26 mouse cellular contexts compared by ENCODE assay signal in genomic region chr10:105793776-105794552, GRCm38 (mm10). TPM values are rescaled to one million over a fixed set of nuclear protein-coding genes. Genes with fewer than 3 reads are reported as not detected.
DNase-seq lines count a peak whose midpoint lies in the region; ATAC-seq and TF ChIP-seq lines count a peak whose summit lies in the region.
"Had no signal": no experiment of that assay in that cellular context is flagged by ENCODE, and none has a peak within 500 bp of the region (broad histone marks: within the 10 kb centered on the region; RNA-seq: fewer than 3 reads in every experiment).

No protein-coding gene starts in this region.

- no peak for ATAC-seq in heart, embryonic 13.5 days (ENCODE audit: extremely low read depth, insufficient number of reproducible peaks, low FRiP score, low TSS enrichment)
- ATAC-seq in heart, embryonic 12.5 days (ENCODE audit: insufficient number of reproducible peaks, low FRiP score): no peak
- peak; percentile 85 for ATAC-seq in lung, embryonic 14.5 days (ENCODE audit: insufficient read depth)
- ATAC-seq in stomach, postnatal 0 days (ENCODE audit: low FRiP score, low TSS enrichment): peak; percentile 70
- no peak for ATAC-seq in hindbrain, embryonic 11.5 days (ENCODE audit: low FRiP score)
- ATAC-seq in hindbrain, embryonic 13.5 days (ENCODE audit: low FRiP score): no peak
- ATAC-seq: forebrain, embryonic 13.5 days; inflammation-experienced regulatory T-cells, adult 6 months; midbrain, embryonic 15.5 days had no signal

- 63% methylated on average over 15 of the region's 15 CpGs for whole genome bisulfite sequencing in heart, embryonic 13.5 days
- 70% methylated on average over 15 of the region's 15 CpGs for WGBS in heart, embryonic 12.5 days
- 16% methylated on average over 15 of the region's 15 CpGs for WGBS in lung, embryonic 14.5 days
- WGBS in lung, adult 2 months: 35% methylated on average over 15 of the region's 15 CpGs
- WGBS in stomach, postnatal 0 days: 20% methylated on average over 15 of the region's 15 CpGs
- WGBS in hindbrain, embryonic 11.5 days: 74% methylated on average over 15 of the region's 15 CpGs
- 85% methylated on average over 15 of the region's 15 CpGs for WGBS in hindbrain, embryonic 13.5 days

- no peak for TF ChIP-seq CTCF in lung, embryonic 14.5 days (IDR thresholded peaks at IDR 0.05; ENCODE audit: low read depth)
- TF ChIP-seq CTCF in lung, adult 2 months (IDR thresholded peaks at IDR 0.05; ENCODE audit: insufficient read depth, low read length): no peak
- no peak for TF ChIP-seq CTCF in stomach, postnatal 0 days (IDR thresholded peaks at IDR 0.05; ENCODE audit: low read depth)

- H3K4me2 ChIP-seq in heart, embryonic 13.5 days: no peak overlapping the region
- no peak overlapping the region for H3K4me2 ChIP-seq in heart, embryonic 12.5 days
- peak overlapping the region; percentile 10; the same call in 1 of the 2 replicates for H3K4me2 ChIP-seq in lung, embryonic 14.5 days
- 0 out of 2 replicates have a peak overlapping the region, but pooled peaks have one; percentile 14 for H3K4me2 ChIP-seq in stomach, postnatal 0 days (replicated peaks; ENCODE audit: low read depth)
- no peak overlapping the region for H3K4me2 ChIP-seq in hindbrain, embryonic 11.5 days (replicated peaks; ENCODE audit: low read depth, low read length)
- no peak overlapping the region for H3K4me2 ChIP-seq in hindbrain, embryonic 13.5 days
- H3K4me2 ChIP-seq: embryonic facial prominence, embryonic 12.5 days; forebrain, embryonic 13.5 days; hindbrain, embryonic 12.5 days; limb, embryonic 13.5 days; liver, embryonic 13.5 days; midbrain, embryonic 15.5 days; neural tube, embryonic 15.5 days had no signal

- H3K9me3 ChIP-seq in heart, embryonic 13.5 days: no peaks in the 10 kb centered on the region
- no peaks in the 10 kb centered on the region for H3K9me3 ChIP-seq in heart, embryonic 12.5 days (replicated peaks)
- no peaks in the 10 kb centered on the region for H3K9me3 ChIP-seq in lung, embryonic 14.5 days (ENCODE audit: low read depth, low read length)
- H3K9me3 ChIP-seq in stomach, postnatal 0 days (ENCODE audit: control insufficient read depth, low read length): no peaks in the 10 kb centered on the region
- no peaks in the 10 kb centered on the region for H3K9me3 ChIP-seq in hindbrain, embryonic 11.5 days (ENCODE audit: control insufficient read depth, low read length)
- H3K9me3 ChIP-seq in hindbrain, embryonic 13.5 days: no peaks in the 10 kb centered on the region
- H3K9me3 ChIP-seq: embryonic facial prominence, embryonic 12.5 days; forebrain, embryonic 13.5 days; hindbrain, embryonic 12.5 days; limb, embryonic 13.5 days; liver, embryonic 13.5 days; midbrain, embryonic 15.5 days; neural tube, embryonic 15.5 days had no signal

- peaks cover 20% of the 10 kb centered on the region for H3K36me3 ChIP-seq in heart, embryonic 13.5 days
- peaks cover 13% of the 10 kb centered on the region for H3K36me3 ChIP-seq in heart, embryonic 12.5 days
- H3K36me3 ChIP-seq in lung, embryonic 14.5 days (ENCODE audit: insufficient read depth): no peaks in the 10 kb centered on the region
- no peaks in the 10 kb centered on the region for H3K36me3 ChIP-seq in stomach, postnatal 0 days (ENCODE audit: control insufficient read depth, insufficient read depth, low read length)
- no peaks in the 10 kb centered on the region for H3K36me3 ChIP-seq in hindbrain, embryonic 11.5 days (ENCODE audit: control insufficient read depth, insufficient read depth, low read length)
- H3K36me3 ChIP-seq in hindbrain, embryonic 13.5 days: peaks cover 7% of the 10 kb centered on the region
- H3K36me3 ChIP-seq: embryonic facial prominence, embryonic 12.5 days; hindbrain, embryonic 12.5 days; midbrain, embryonic 15.5 days had no signal

- 0 out of 2 replicates have a peak, but pooled peaks cover 6% of the 10 kb centered on the region for H3K4me1 ChIP-seq in heart, embryonic 13.5 days
- H3K4me1 ChIP-seq in heart, embryonic 12.5 days (replicated peaks): no peaks in the 10 kb centered on the region
- no peaks in the 10 kb centered on the region for H3K4me1 ChIP-seq in lung, embryonic 14.5 days (ENCODE audit: insufficient read depth)
- H3K4me1 ChIP-seq in lung, adult 2 months (ENCODE audit: control insufficient read depth, insufficient read depth, low read length): no peaks in the 10 kb centered on the region; the same call in 1 of the 2 replicates
- H3K4me1 ChIP-seq in stomach, postnatal 0 days (replicated peaks; ENCODE audit: control insufficient read depth, insufficient read depth): no peaks in the 10 kb centered on the region
- no peaks in the 10 kb centered on the region for H3K4me1 ChIP-seq in hindbrain, embryonic 11.5 days (replicated peaks; ENCODE audit: control insufficient read depth, insufficient read depth, low read length)
- peaks cover 3% of the 10 kb centered on the region; the same call in 1 of the 2 replicates for H3K4me1 ChIP-seq in hindbrain, embryonic 13.5 days (replicated peaks)
- H3K4me1 ChIP-seq: embryonic facial prominence, embryonic 12.5 days; hindbrain, embryonic 12.5 days; liver, embryonic 13.5 days; neural tube, embryonic 15.5 days had no signal

- no peak overlapping the region for H3K4me3 ChIP-seq in heart, embryonic 13.5 days
- no peak overlapping the region for H3K4me3 ChIP-seq in heart, embryonic 12.5 days
- no peak overlapping the region for H3K4me3 ChIP-seq in lung, embryonic 14.5 days (ENCODE audit: low read depth, low read length)
- no peak overlapping the region for H3K4me3 ChIP-seq in lung, adult 2 months (replicated peaks; ENCODE audit: extremely low read depth, low read depth, low read length)
- H3K4me3 ChIP-seq in stomach, postnatal 0 days (ENCODE audit: low read depth, low read length): no peak overlapping the region
- H3K4me3 ChIP-seq in hindbrain, embryonic 11.5 days (ENCODE audit: low read depth, low read length): no peak overlapping the region
- H3K4me3 ChIP-seq in hindbrain, embryonic 13.5 days: no peak overlapping the region
- H3K4me3 ChIP-seq: embryonic facial prominence, embryonic 12.5 days; erythroblast, embryonic 14.5 days; forebrain, embryonic 13.5 days; hindbrain, embryonic 12.5 days; limb, embryonic 13.5 days; liver, embryonic 13.5 days; midbrain, embryonic 15.5 days; neural tube, embryonic 15.5 days had no signal

- no peak overlapping the region for H3K9ac ChIP-seq in heart, embryonic 13.5 days
- no peak overlapping the region for H3K9ac ChIP-seq in heart, embryonic 12.5 days
- no peak overlapping the region for H3K9ac ChIP-seq in lung, embryonic 14.5 days
- no peak overlapping the region for H3K9ac ChIP-seq in stomach, postnatal 0 days (ENCODE audit: low read length)
- no peak overlapping the region for H3K9ac ChIP-seq in hindbrain, embryonic 11.5 days (ENCODE audit: low read depth, low read length)
- no peak overlapping the region for H3K9ac ChIP-seq in hindbrain, embryonic 13.5 days
- H3K9ac ChIP-seq: embryonic facial prominence, embryonic 12.5 days; forebrain, embryonic 13.5 days; hindbrain, embryonic 12.5 days; limb, embryonic 13.5 days; liver, embryonic 13.5 days; midbrain, embryonic 15.5 days; neural tube, embryonic 15.5 days had no signal

- peak; percentile 85 for DNase-seq in lung, embryonic 14.5 days
- no peak for DNase-seq in lung, adult 2 months
- peak; percentile 18 for DNase-seq in lung, postnatal 14 days
- DNase-seq in stomach, postnatal 0 days (ENCODE audit: low spot score): no peak
- no peak for DNase-seq in hindbrain, embryonic 11.5 days (ENCODE audit: low spot score)
- DNase-seq: cerebellum, adult 2 months; cerebellum, postnatal 36 days; gastrocnemius, postnatal 10 days; heart, adult 18-20 months; kidney, postnatal 36 days; layer of hippocampus, adult 9-11 months; liver, embryonic 13.5 days; right cerebral cortex, postnatal 14 days; spleen, adult 18-20 months; thymus, postnatal 25 days had no signal

- no peak for TF ChIP-seq POLR2A in lung, adult 2 months (IDR thresholded peaks at IDR 0.05; ENCODE audit: borderline replicate concordance, extremely low read depth, low read depth, low read length)

- peak overlapping the region; percentile 33; the same call in 1 of the 2 replicates for H3K27ac ChIP-seq in heart, embryonic 13.5 days (replicated peaks)
- H3K27ac ChIP-seq in heart, embryonic 12.5 days (ENCODE audit: poor library complexity, severe bottlenecking): no peak overlapping the region
- peak overlapping the region; percentile 33; the same call in 1 of the 2 replicates for H3K27ac ChIP-seq in lung, embryonic 14.5 days (ENCODE audit: low read depth)
- peak overlapping the region; percentile 56 for H3K27ac ChIP-seq in stomach, postnatal 0 days (replicated peaks)
- H3K27ac ChIP-seq in hindbrain, embryonic 11.5 days (ENCODE audit: low read depth, low read length): no peak overlapping the region
- no peak overlapping the region for H3K27ac ChIP-seq in hindbrain, embryonic 13.5 days
- H3K27ac ChIP-seq: embryonic facial prominence, embryonic 12.5 days; forebrain, embryonic 13.5 days; hindbrain, embryonic 12.5 days; limb, embryonic 13.5 days; liver, embryonic 13.5 days; midbrain, embryonic 15.5 days; neural tube, embryonic 15.5 days had no signal

- no peak for TF ChIP-seq EP300 in stomach, postnatal 0 days (optimal IDR thresholded peaks at IDR 0.05)

- no peaks in the 10 kb centered on the region for H3K27me3 ChIP-seq in heart, embryonic 13.5 days (replicated peaks)
- no peaks in the 10 kb centered on the region for H3K27me3 ChIP-seq in heart, embryonic 12.5 days (replicated peaks)
- H3K27me3 ChIP-seq in lung, embryonic 14.5 days (ENCODE audit: insufficient read depth, low read length): peaks cover 5% of the 10 kb centered on the region; the same call in 1 of the 2 replicates
- no peaks in the 10 kb centered on the region for H3K27me3 ChIP-seq in stomach, postnatal 0 days (ENCODE audit: control insufficient read depth, insufficient read depth, low read length)
- no peaks in the 10 kb centered on the region for H3K27me3 ChIP-seq in hindbrain, embryonic 11.5 days (ENCODE audit: control insufficient read depth, insufficient read depth, low read length)
- H3K27me3 ChIP-seq in hindbrain, embryonic 13.5 days: no peaks in the 10 kb centered on the region
- H3K27me3 ChIP-seq: embryonic facial prominence, embryonic 12.5 days; forebrain, embryonic 13.5 days; hindbrain, embryonic 12.5 days; limb, embryonic 13.5 days; liver, embryonic 13.5 days; midbrain, embryonic 15.5 days; neural tube, embryonic 15.5 days had no signal

RNA-seq across cellular contexts. Expression of gene Ccdc59, which starts 46.9 kb away (rescaled TPM):
- 32.8 and 33.9 TPM in 2 replicates for polyA plus RNA-seq in heart, embryonic 13.5 days (2015; fragmentation: Nextera tagmentation; extraction: Ambion mirVana)
- polyA plus RNA-seq in heart, embryonic 12.5 days (2016; fragmentation: Nextera tagmentation; extraction: Ambion mirVana): 40.8 and 45.0 TPM in 2 replicates
- 52.4 and 59.2 TPM in 2 replicates for polyA plus RNA-seq in lung, embryonic 14.5 days (2014; fragmentation: Nextera tagmentation; extraction: Ambion mirVana)
- 5.1 and 5.9 TPM in 2 replicates for polyA plus RNA-seq in lung, adult 2 months (2012; rRNA removed)
- 37.3 and 38.5 TPM in 2 replicates for polyA plus RNA-seq in stomach, postnatal 0 days (2015; fragmentation: Nextera tagmentation; extraction: Ambion mirVana)
- 54.4 and 55.7 TPM in 2 replicates for polyA plus RNA-seq in hindbrain, embryonic 11.5 days (2014; fragmentation: Nextera tagmentation; extraction: Ambion mirVana)
- polyA plus RNA-seq in hindbrain, embryonic 13.5 days (2015; fragmentation: Nextera tagmentation; extraction: Ambion mirVana): 48.1 and 50.2 TPM in 2 replicates

RNA-seq across cellular contexts. Expression of gene Mettl25, which starts 47.2 kb away (rescaled TPM):
- 9.0 and 9.9 TPM in 2 replicates for polyA plus RNA-seq in heart, embryonic 13.5 days (2015; fragmentation: Nextera tagmentation; extraction: Ambion mirVana)
- 10.0 and 11.2 TPM in 2 replicates for polyA plus RNA-seq in heart, embryonic 12.5 days (2016; fragmentation: Nextera tagmentation; extraction: Ambion mirVana)
- polyA plus RNA-seq in lung, embryonic 14.5 days (2014; fragmentation: Nextera tagmentation; extraction: Ambion mirVana): 14.1 and 14.6 TPM in 2 replicates
- 4.8 and 5.3 TPM in 2 replicates for polyA plus RNA-seq in lung, adult 2 months (2012; rRNA removed)
- 7.1 and 7.5 TPM in 2 replicates for polyA plus RNA-seq in stomach, postnatal 0 days (2015; fragmentation: Nextera tagmentation; extraction: Ambion mirVana)
- polyA plus RNA-seq in hindbrain, embryonic 11.5 days (2014; fragmentation: Nextera tagmentation; extraction: Ambion mirVana): 13.7 and 19.1 TPM in 2 replicates
- polyA plus RNA-seq in hindbrain, embryonic 13.5 days (2015; fragmentation: Nextera tagmentation; extraction: Ambion mirVana): 14.4 and 14.5 TPM in 2 replicates

Comparison
In these comparisons a context has a peak if more than half of its experiments do, and no peak if none do; other contexts are left out.
1. H3K27ac ChIP-seq: peak in heart, embryonic 13.5 days (single experiment), lung, embryonic 14.5 days (single experiment) and stomach, postnatal 0 days (single experiment); none in heart, embryonic 12.5 days (single experiment), hindbrain, embryonic 11.5 days (single experiment) and hindbrain, embryonic 13.5 days (single experiment).
2. DNase-seq: peak in lung, embryonic 14.5 days (single experiment) and lung, postnatal 14 days (single experiment); none in lung, adult 2 months (single experiment), stomach, postnatal 0 days (single experiment) and hindbrain, embryonic 11.5 days (single experiment).
3. ATAC-seq: peak in lung, embryonic 14.5 days (single experiment) and stomach, postnatal 0 days (single experiment); none in heart, embryonic 13.5 days (single experiment), heart, embryonic 12.5 days (single experiment), hindbrain, embryonic 11.5 days (single experiment) and hindbrain, embryonic 13.5 days (single experiment).
4. H3K4me2 ChIP-seq: peak in lung, embryonic 14.5 days (single experiment) and stomach, postnatal 0 days (single experiment); none in heart, embryonic 13.5 days (single experiment), heart, embryonic 12.5 days (single experiment), hindbrain, embryonic 11.5 days (single experiment) and hindbrain, embryonic 13.5 days (single experiment).